Mouse (Mus musculus) heart, postnatal 25 days (tissue): ENCODE data around the gene Tap2. TPM values are rescaled to one million over a fixed set of nuclear protein-coding genes. Genes with fewer than 3 reads are reported as not detected.
"Not testable (repeated sequence)": the region's sequence is repeated elsewhere in the genome, so short reads cannot be mapped to it uniquely, and the experiment has no call there.

Experiments
- DNase-seq: peaks from one replicate; pipeline ENCODE4 v3.0.0; 2022; ENCODE audit warnings: low spot score
- intact Hi-C: fragments of 180-260 bp; cut with DNase I; formaldehyde crosslinking; loops from one replicate; pipeline ENCODE4 v1.15.1; 2025
- total RNA-seq, 2 experiments: library from RNA; stranded (reverse); gene quantifications; 2 replicates each; pipeline ENCODE4 v1.2.3; 2021

The Tap2 gene
- total RNA-seq, 2 experiments from 2014 or later, result 21.2 to 22.0 TPM

DNA sequence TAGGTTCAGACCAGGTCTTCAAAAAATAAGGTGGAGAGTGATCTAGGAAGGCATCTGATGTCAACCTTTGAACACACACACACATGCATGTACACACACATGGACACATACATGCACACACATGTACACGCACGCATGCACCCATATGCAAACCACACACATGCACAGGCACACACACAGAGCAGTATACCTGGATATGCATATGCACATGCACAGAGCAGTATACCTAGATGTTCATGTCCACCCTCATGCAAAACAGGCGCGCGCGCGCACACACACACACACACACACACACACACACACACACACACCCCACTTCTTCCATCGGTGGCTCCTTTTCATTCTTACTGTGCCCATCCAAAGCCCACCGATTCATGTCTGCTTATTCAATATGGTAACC lies 4.5 kb downstream of the Tap2 start:
- intact Hi-C loops, result loop anchor here (10.0 kb wide), 1 partner anchor 957 kb away; the partner anchor contains the start of gene Prrc2a
- no peak for DNase-seq

DNA sequence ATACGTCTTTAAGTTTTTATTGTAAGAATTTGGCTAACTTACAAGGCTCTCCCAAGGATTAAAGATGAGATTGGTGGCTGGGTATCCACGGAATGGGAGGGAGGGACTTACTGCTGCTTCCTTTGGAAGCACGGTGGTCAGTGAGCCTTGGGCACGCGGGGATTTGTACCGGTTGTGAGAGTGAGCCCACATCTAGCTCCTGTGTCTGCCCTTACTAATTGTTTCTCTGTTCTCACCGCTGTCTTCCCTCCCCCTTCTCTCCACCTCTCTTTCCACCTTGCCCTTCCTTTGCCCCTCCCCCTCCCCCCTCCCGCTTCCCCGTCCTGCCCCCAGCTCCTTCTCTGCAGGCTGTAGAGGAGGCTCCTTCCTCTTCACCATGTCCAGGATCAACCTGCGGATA lies 5.1 kb downstream of the Tap2 start:
- DNase-seq, result no peak
- intact Hi-C loops, result loop anchor here (10.0 kb wide), 1 partner anchor 956 kb away; the partner anchor contains the start of gene Prrc2a

DNA sequence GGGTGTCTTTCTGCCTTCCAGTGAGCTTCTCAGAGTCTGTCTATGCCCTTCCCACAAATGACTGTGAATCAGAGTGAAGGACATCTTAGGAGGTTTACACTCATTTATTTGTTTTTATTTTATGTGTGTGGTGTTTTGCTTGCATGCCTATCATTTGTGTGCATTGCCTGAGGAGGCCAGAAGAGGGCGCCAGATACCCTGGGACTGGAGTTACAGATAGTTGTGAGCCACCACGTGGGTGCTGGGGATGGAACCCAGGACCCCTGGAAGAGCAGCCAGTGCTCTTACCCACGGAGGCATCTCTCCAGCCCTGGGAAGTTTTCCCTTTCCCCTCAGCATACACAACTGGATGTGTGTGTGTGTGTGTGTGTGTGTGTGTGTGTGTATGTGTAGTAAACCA lies 6.4 kb downstream of the Tap2 start:
- DNase-seq, result no peak
- intact Hi-C loops, result loop anchor here (10.0 kb wide), 1 partner anchor 955 kb away; the partner anchor contains the start of gene Prrc2a

GRCm38 (mm10) chr17:34210599-34210998 lies 7.3 kb downstream of the Tap2 start:
- intact Hi-C loops, result no loop called here
- DNase-seq, result no peak

DNA sequence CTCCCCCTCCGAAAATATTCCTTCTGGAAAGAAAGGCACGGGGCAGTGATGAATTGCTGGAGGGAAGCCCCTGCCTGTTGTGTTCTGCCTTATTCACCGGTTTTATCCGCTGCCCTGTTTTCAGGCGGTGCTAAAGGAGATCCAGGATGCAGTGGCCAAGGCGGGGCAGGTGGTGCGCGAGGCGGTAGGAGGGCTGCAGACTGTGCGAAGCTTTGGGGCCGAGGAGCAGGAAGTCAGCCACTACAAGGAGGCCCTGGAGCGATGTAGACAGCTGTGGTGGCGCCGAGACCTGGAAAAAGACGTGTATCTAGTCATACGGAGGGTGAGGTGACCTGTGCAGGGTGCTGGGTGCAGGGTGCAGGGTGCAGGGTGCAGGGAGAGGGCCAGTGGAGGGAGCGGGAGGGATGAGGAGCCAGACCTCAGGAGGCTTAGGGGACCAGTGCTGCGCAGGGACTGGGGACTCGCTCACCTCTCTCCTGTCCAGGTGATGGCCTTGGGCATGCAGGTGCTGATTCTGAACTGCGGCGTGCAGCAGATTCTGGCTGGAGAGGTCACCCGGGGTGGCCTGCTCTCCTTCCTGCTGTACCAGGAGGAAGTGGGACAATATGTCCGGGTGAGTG lies 8.5 kb downstream of the Tap2 start:
- no peak for DNase-seq
- intact Hi-C loops, result no loop called here

GRCm38 (mm10) chr17:34213936-34214335 lies 10.6 kb downstream of the Tap2 start:
- DNase-seq, result no peak
- intact Hi-C loops, result no loop called here

DNA sequence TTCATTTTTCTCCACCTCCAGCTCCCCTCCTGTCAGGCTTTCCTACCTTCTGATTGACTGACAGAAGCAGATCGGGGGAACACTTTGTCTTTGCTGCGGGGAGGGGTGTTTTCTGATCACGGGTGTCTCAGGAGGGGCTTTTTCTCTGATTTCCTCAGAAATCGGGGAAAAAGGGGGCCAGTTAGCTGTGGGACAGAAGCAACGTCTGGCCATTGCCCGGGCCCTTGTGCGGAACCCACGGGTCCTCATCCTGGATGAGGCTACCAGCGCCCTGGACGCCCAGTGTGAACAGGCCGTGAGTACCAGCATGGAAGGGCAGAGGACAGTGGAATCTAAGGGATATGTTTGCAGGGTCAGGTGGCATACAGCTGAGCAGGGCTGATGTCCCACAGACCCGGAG lies 11.8 kb downstream of the Tap2 start:
- intact Hi-C loops, result no loop called here
- no peak for DNase-seq

GRCm38 (mm10) chr17:34217216-34217928 lies 14.0 kb downstream of the Tap2 start:
- no peak for DNase-seq
- intact Hi-C loops, result no loop called here

GRCm38 (mm10) chr17:34217986-34218385 lies 14.7 kb downstream of the Tap2 start:
- intact Hi-C loops, result no loop called here

GRCm38 (mm10) chr17:34218675-34219074 lies 15.3 kb downstream of the Tap2 start:
- DNase-seq, result peak; percentile 71
- intact Hi-C loops, result no loop called here

More at GRCm38 (mm10) chr17:34217986-34218385, 14.7 kb downstream of the Tap2 start:
- no peak for DNase-seq

GRCm38 (mm10) chr17:34219096-34219495 lies 15.8 kb downstream of the Tap2 start:
- DNase-seq, intact Hi-C loops: not testable (repeated sequence)

GRCm38 (mm10) chr17:34219801-34220200 lies 16.5 kb downstream of the Tap2 start:
- intact Hi-C loops, result not testable (repeated sequence)
- peak; percentile 19 for DNase-seq

DNA sequence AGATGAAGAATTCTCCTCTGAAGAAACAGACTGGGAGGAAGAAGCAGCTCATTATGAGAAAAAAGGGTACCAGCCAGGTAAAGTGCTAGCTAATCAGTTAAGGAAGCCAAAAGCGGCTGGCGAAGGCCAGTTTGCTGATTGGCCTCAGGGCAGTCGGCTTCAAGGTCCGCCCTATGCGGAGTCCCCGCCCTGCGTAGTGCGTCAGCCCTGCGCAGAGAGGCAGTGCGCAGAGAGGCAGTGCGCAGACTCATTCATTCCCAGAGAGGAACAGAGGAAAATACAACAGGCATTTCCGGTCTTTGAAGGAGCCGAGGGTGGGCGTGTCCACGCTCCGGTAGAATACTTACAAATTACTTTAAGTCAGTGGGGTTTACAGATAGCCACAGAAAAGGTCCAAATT lies 17.1 kb downstream of the Tap2 start:
- intact Hi-C loops, result not testable (repeated sequence)
- peak; percentile 10 for DNase-seq

DNA sequence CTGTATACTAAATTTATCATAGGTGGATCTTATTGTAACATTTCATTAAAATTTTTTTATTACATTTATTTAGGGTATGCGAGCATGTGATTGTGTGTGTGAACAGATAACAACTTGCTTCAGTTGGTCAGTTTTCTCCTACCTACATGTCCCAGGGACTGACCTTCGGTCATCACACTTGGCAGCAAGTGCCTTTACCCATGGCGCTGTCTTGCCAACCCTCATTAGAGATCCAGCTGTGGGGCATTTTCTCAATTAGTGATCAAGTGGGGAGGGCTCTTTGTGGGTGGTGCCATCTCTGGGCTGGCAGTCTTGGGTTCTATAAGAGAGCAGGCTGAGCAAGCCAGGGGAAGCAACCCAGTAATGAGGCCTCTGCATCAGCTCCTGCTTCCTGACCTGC lies 21.5 kb downstream of the Tap2 start:
- DNase-seq, result no peak
- intact Hi-C loops, result no loop called here

- intact Hi-C loops, result no loop called here
- no peak for DNase-seq
Measured at GRCm38 (mm10) chr17:34225426-34225825, 22.1 kb downstream of the Tap2 start.

DNA sequence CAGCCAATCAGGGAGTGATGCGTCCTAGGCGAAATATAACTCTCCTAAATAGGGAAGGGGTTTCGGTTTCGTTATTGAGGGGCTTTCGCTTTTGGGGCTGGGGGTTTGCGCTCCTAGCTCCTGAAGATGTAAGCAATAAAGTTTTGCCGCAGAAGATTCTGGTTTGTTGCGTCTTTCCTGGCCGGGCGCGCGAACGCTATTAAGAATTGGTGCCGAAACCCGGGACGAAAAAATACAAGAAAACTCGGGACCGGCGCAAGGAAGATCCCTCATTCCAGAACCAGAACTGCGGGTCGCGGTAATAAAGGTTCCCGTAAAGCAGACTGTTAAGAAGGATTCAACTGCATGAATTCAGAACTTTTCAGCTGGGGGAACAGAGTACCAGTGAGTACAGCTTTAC lies 22.6 kb downstream of the Tap2 start:
- DNase-seq, intact Hi-C loops: not testable (repeated sequence)

GRCm38 (mm10) chr17:34230971-34231370 lies 27.6 kb downstream of the Tap2 start:
- peak; percentile 24 for DNase-seq
- intact Hi-C loops, result not testable (repeated sequence)

GRCm38 (mm10) chr17:34232021-34232420 lies 28.7 kb downstream of the Tap2 start:
- intact Hi-C loops, DNase-seq: not testable (repeated sequence)

GRCm38 (mm10) chr17:34234926-34235325 lies 31.6 kb downstream of the Tap2 start:
- DNase-seq, result peak; percentile 61
- intact Hi-C loops, result loop anchor here (1.0 to 5.0 kb wide), 3 partner anchors 31 to 158 kb away; no protein-coding TSS in a partner anchor

- no peak for DNase-seq
- intact Hi-C loops, result loop anchor here (5.0 kb wide), 1 partner anchor 159 kb away; no protein-coding TSS in a partner anchor
Measured at GRCm38 (mm10) chr17:34236691-34237090, 33.4 kb downstream of the Tap2 start.

GRCm38 (mm10) chr17:34237741-34238140 lies 34.4 kb downstream of the Tap2 start:
- intact Hi-C loops, result loop anchor here (5.0 kb wide), 1 partner anchor 160 kb away; no protein-coding TSS in a partner anchor
- no peak for DNase-seq
